Mouse (Mus musculus) embryonic fibroblast, embryonic 13.5 days (primary cell): ENCODE measurements around the gene Fadd. TPM values are rescaled to one million over a fixed set of nuclear protein-coding genes. Genes with fewer than 3 reads are reported as not detected.

ENCODE experiments used
- H3K27ac ChIP-seq: 2 replicates; pipeline ENCODE4 v1.5.1; 2012; ENCODE audit warnings: low read length, control low read depth, inconsistent platforms; ENCODE audit not compliant: insufficient read depth
- H3K4me1 ChIP-seq: 2 replicates; pipeline ENCODE4 v1.6.1; 2011; ENCODE audit warnings: low read length; ENCODE audit not compliant: control insufficient read depth, insufficient read depth
- H3K4me3 ChIP-seq: 2 replicates; pipeline ENCODE4 v1.5.1; 2011; ENCODE audit warnings: mild to moderate bottlenecking, control low read depth, low read length; ENCODE audit not compliant: insufficient read depth
- CTCF ChIP-seq: IDR thresholded peaks from 2 replicates; pipeline ENCODE4 v1.5.1; 2011; ENCODE audit warnings: mild to moderate bottlenecking, control low read depth, low read length, moderate library complexity, borderline replicate concordance; ENCODE audit not compliant: insufficient read depth
- POLR2A ChIP-seq: IDR thresholded peaks from 2 replicates; pipeline ENCODE4 v1.6.1; 2011; ENCODE audit warnings: low read depth, mild to moderate bottlenecking, control low read depth, low read length, moderate library complexity
- polyA plus RNA-seq: library from polyadenylated mRNA; stranded (reverse); fragments of >200 nt; gene quantifications from 2 replicates; pipeline ENCODE4 v1.2.4, GENCODE M21; 2011; ENCODE audit warnings: low read depth; ENCODE audit not compliant: missing spikeins, insufficient read length

Fadd gene
- polyA plus RNA-seq, 1 experiment = 8.1 TPM

GRCm38 (mm10) chr7:144581559-144582283, 542 bp downstream of the Fadd start:
- Histone ChIP-seq H3K4me3 (peak overlapping the region; percentile 75), H3K4me1 (peaks cover 8% of the 10 kb centered on the region; the same call in 1 of the 2 replicates), H3K27ac (peak overlapping the region; percentile 81)
- TF ChIP-seq CTCF (peak; percentile 66; the same call in 1 of the 2 replicates), POLR2A (peak; percentile 55)

GRCm38 (mm10) chr7:144577876-144578275, 4.4 kb downstream of the Fadd start:
- peak overlapping the region; percentile 89 for H3K27ac ChIP-seq
- TF ChIP-seq CTCF (no peak), POLR2A (no peak)
- H3K4me3 ChIP-seq = no peak overlapping the region
- H3K4me1 ChIP-seq = peaks cover 8% of the 10 kb centered on the region; the same call in 1 of the 2 replicates

- TF ChIP-seq CTCF = no peak
- no peak for TF ChIP-seq POLR2A
- Histone ChIP-seq H3K27ac (no peak overlapping the region), H3K4me1 (peaks cover 6% of the 10 kb centered on the region), H3K4me3 (no peak overlapping the region)
Measured at GRCm38 (mm10) chr7:144572234-144572633, 10.0 kb downstream of the Fadd start.

- Histone ChIP-seq H3K27ac (no peak overlapping the region), H3K4me3 (no peak overlapping the region), H3K4me1 (peaks cover 11% of the 10 kb centered on the region; the same call in 1 of the 2 replicates)
- TF ChIP-seq CTCF (no peak), POLR2A (no peak)
Measured at GRCm38 (mm10) chr7:144571598-144571997, 10.7 kb downstream of the Fadd start.

- Histone ChIP-seq H3K4me1 (peaks cover 11% of the 10 kb centered on the region; the same call in 1 of the 2 replicates), H3K27ac (peak overlapping the region; percentile 66)
- TF ChIP-seq CTCF (no peak), POLR2A (no peak)
Measured at GRCm38 (mm10) chr7:144569428-144569827, 12.8 kb downstream of the Fadd start.

GRCm38 (mm10) chr7:144568091-144568490, 14.2 kb downstream of the Fadd start:
- H3K27ac ChIP-seq = no peak overlapping the region
- H3K4me1 ChIP-seq = peaks cover 14% of the 10 kb centered on the region; the same call in 1 of the 2 replicates
- H3K4me3 ChIP-seq = no peak overlapping the region
- TF ChIP-seq POLR2A = no peak
- TF ChIP-seq CTCF = no peak

More at GRCm38 (mm10) chr7:144569428-144569827, 12.8 kb downstream of the Fadd start:
- no peak overlapping the region for H3K4me3 ChIP-seq

GRCm38 (mm10) chr7:144566921-144567682, 15.2 kb downstream of the Fadd start:
- TF ChIP-seq CTCF (no peak), POLR2A (no peak)
- Histone ChIP-seq H3K27ac (no peak overlapping the region), H3K4me1 (peaks cover 14% of the 10 kb centered on the region; the same call in 1 of the 2 replicates), H3K4me3 (no peak overlapping the region)

GRCm38 (mm10) chr7:144563456-144564155, 18.7 kb downstream of the Fadd start:
- Histone ChIP-seq H3K27ac (no peak overlapping the region), H3K4me1 (peaks cover 11% of the 10 kb centered on the region; the same call in 1 of the 2 replicates), H3K4me3 (no peak overlapping the region)
- no peak for TF ChIP-seq CTCF
- TF ChIP-seq POLR2A = no peak

- H3K4me3 ChIP-seq = no peak overlapping the region
- TF ChIP-seq CTCF = no peak
- no peak for TF ChIP-seq POLR2A
- H3K27ac ChIP-seq = no peak overlapping the region
- peaks cover 6% of the 10 kb centered on the region; the same call in 1 of the 2 replicates for H3K4me1 ChIP-seq
Measured at GRCm38 (mm10) chr7:144562016-144562415, 20.2 kb downstream of the Fadd start.

GRCm38 (mm10) chr7:144560594-144560993, 21.7 kb downstream of the Fadd start:
- no peak overlapping the region for H3K27ac ChIP-seq
- TF ChIP-seq POLR2A = no peak
- no peak for TF ChIP-seq CTCF

More at GRCm38 (mm10) chr7:144560594-144560993, 21.7 kb downstream of the Fadd start:
- H3K4me1 ChIP-seq = peaks cover 3% of the 10 kb centered on the region; the same call in 1 of the 2 replicates
- no peak overlapping the region for H3K4me3 ChIP-seq
